Mouse (Mus musculus) midbrain, embryonic 11.5 days (tissue): ENCODE measurements around the gene Nbeal2. TPM values are rescaled to one million over a fixed set of nuclear protein-coding genes. Genes with fewer than 3 reads are reported as not detected.
A peak's percentile ranks its signal among the peaks of the same experiment; 100 is the strongest.

Experiments
- ATAC-seq: fragments of 200-750 bp; cut with Nextera tagmentation; 2 replicates; pipeline ENCODE4 v1.8.0; 2017; ENCODE audit warnings: moderate TSS enrichment, moderate library complexity; ENCODE audit not compliant: low FRiP score
- DNase-seq: peaks from one replicate; pipeline ENCODE4 v3.0.0; 2015; ENCODE audit warnings: low spot score; ENCODE audit errors: missing footprints
- H3K27ac ChIP-seq: fragments of 300-500 bp; sonication (generic); 2 replicates; pipeline ENCODE4 v1.5.1; 2014; ENCODE audit warnings: low read depth, low read length
- H3K27me3 ChIP-seq: fragments of 300-500 bp; sonication (generic); 2 replicates; pipeline ENCODE4 v1.6.1; 2014; ENCODE audit warnings: mild to moderate bottlenecking, low read length, moderate library complexity, mixed read lengths; ENCODE audit not compliant: control insufficient read depth, insufficient read depth
- H3K36me3 ChIP-seq: fragments of 300-500 bp; sonication (generic); 2 replicates; pipeline ENCODE4 v1.6.1; 2014; ENCODE audit warnings: mild to moderate bottlenecking, low read length, moderate library complexity, mixed read lengths; ENCODE audit not compliant: control insufficient read depth, insufficient read depth
- H3K4me1 ChIP-seq: fragments of 300-500 bp; sonication (generic); 2 replicates; pipeline ENCODE4 v1.6.1; 2014; ENCODE audit warnings: low read length; ENCODE audit not compliant: control insufficient read depth, insufficient read depth
- H3K4me2 ChIP-seq: fragments of 300-500 bp; sonication (generic); 2 replicates; pipeline ENCODE4 v1.6.1; 2014; ENCODE audit warnings: mild to moderate bottlenecking, moderate library complexity
- H3K4me3 ChIP-seq: fragments of 300-500 bp; sonication (generic); 2 replicates; pipeline ENCODE4 v1.5.1; 2014; ENCODE audit warnings: low read depth, low read length
- H3K9ac ChIP-seq: fragments of 300-500 bp; sonication (generic); 2 replicates; pipeline ENCODE4 v1.6.1; 2014; ENCODE audit warnings: low read length
- H3K9me3 ChIP-seq: fragments of 300-500 bp; sonication (generic); 2 replicates; pipeline ENCODE4 v1.6.1; 2016; ENCODE audit warnings: low read length; ENCODE audit not compliant: control insufficient read depth
- WGBS: fragments of 180-500 bp; shearing (Covaris S2); extraction: QIAGEN DNeasy Blood & Tissue Kit; methylation state at CpG from one replicate; pipeline ENCODE4 v1.1.7; 2014; 5-methylcytosine and 5-hydroxymethylcytosine counted together
- polyA plus RNA-seq: library from polyadenylated mRNA; unstranded; fragments of >200 nt; fragmentation: Nextera tagmentation; extraction: Ambion mirVana; gene quantifications from 2 replicates; pipeline ENCODE4 v1.2.1, GENCODE M21; 2014

The Nbeal2 gene
- 1.1 and 1.6 TPM in 2 replicates for polyA plus RNA-seq

- peak within 1 kb of the TSS; percentile 71 for H3K9ac ChIP-seq
- peak within 1 kb of the TSS; percentile 65 for H3K4me3 ChIP-seq
- H3K36me3 ChIP-seq: no peaks in the 10 kb centered on the region
- peaks cover 38% of the 10 kb centered on the region for H3K4me1 ChIP-seq
- DNase-seq (peak; percentile 97), ATAC-seq (peak; percentile 84)
- no peak within 1 kb of the TSS for H3K27ac ChIP-seq
- H3K9me3 ChIP-seq: no peaks in the 10 kb centered on the region
- peak within 1 kb of the TSS; percentile 98 for H3K4me2 ChIP-seq
- WGBS: 1% methylated on average over 58 of the region's 75 CpGs
- peaks cover 9% of the 10 kb centered on the region for H3K27me3 ChIP-seq
Observed at GRCm38 (mm10) chr9:110653655-110654461, at the start of gene Nbeal2. Gene Nbeal2 (minus strand): TSS chr9:110654161.

GRCm38 (mm10) chr9:110702848-110703247 lies 48.9 kb upstream of the Nbeal2 start:
- no peak overlapping the region for H3K4me3 ChIP-seq
- H3K9ac ChIP-seq: no peak overlapping the region
- no peak overlapping the region for H3K27ac ChIP-seq
- no peak for ATAC-seq
- no peaks in the 10 kb centered on the region for H3K27me3 ChIP-seq
- no peak for DNase-seq
- 100% methylated on average over 1 of the region's 1 CpGs for WGBS
- no peaks in the 10 kb centered on the region for H3K9me3 ChIP-seq
- no peaks in the 10 kb centered on the region for H3K36me3 ChIP-seq
- no peak overlapping the region for H3K4me2 ChIP-seq
- no peaks in the 10 kb centered on the region for H3K4me1 ChIP-seq

DNA sequence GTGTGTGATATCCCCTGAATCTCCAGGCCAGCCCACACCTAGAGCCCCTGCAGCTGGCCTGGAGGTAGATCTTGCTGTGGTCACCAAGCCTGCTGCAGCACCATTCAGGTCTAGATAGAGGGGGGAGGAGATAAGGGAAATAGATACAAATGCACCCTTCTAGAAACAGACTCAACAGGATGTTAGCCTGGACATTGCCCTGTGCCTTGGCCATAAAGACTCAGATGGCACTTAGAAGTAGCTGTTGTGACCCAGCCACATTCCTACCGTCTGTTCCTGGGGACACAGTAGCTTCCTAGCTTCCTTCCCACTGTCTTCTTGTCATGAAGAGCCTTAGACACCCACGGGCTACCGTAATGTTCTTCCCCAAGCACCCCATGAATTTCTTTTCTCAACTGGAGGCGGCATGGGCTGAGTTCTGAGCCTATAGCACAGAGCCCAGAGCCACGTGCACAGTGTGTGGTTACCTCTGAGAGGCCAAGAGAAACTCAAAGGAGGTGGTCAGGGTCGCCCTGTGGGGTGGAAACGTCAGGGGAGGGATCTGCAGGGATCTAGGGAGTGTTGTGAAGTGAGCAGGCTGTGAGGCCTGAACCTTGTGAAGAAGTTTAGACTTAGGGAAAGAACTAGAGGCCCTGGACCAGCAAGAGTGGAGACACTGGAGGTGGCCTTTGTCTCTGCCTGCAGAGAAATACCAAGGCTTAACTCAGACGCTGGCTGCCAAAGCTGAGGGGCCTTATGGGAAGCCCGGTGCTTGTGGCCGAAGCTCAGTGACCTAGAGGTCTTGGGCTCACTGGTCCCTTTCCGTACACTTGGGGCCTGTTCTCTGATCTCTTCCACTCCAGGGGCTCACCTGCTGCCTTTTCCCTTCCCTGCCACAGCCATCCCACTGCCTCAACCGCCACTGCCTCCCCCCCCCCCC lies 47.4 kb upstream of the Nbeal2 start:
- Histone ChIP-seq H3K4me3 (no peak overlapping the region), H3K9ac (no peak overlapping the region), H3K27ac (no peak overlapping the region), H3K9me3 (no peaks in the 10 kb centered on the region), H3K27me3 (no peaks in the 10 kb centered on the region), H3K4me2 (no peak overlapping the region), H3K4me1 (no peaks in the 10 kb centered on the region), H3K36me3 (no peaks in the 10 kb centered on the region)
- DNase-seq (no peak), ATAC-seq (no peak)
- WGBS: 74% methylated on average over 11 of the region's 12 CpGs

DNA sequence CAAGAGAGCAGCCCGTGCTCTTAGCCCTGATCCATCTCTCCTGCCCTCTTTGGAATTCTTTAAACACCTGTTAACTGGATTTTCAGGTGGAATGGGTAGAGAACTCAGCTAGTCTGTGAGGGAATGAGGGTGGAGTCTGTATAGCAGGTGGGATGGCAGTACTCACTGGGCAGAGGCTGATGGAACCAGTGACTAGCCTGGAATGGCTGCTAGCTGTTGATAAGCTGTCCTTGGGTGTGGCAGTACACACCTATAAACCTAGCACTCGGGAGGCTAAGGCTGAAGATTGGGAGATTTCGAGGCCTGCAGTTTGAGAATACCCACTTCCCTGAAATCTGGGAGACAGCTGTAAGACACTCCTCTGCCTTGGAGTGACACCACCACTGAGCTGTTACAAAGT lies 45.6 kb upstream of the Nbeal2 start:
- 84% methylated on average over 3 of the region's 3 CpGs for WGBS
- no peak for ATAC-seq
- Histone ChIP-seq H3K4me1 (no peaks in the 10 kb centered on the region), H3K27ac (no peak overlapping the region), H3K4me3 (no peak overlapping the region), H3K4me2 (no peak overlapping the region), H3K27me3 (no peaks in the 10 kb centered on the region), H3K9ac (no peak overlapping the region), H3K36me3 (no peaks in the 10 kb centered on the region), H3K9me3 (no peaks in the 10 kb centered on the region)
- no peak for DNase-seq

- 96% methylated on average over 3 of the region's 3 CpGs for WGBS
- Histone ChIP-seq H3K9me3 (no peaks in the 10 kb centered on the region), H3K36me3 (no peaks in the 10 kb centered on the region), H3K27ac (no peak overlapping the region), H3K4me2 (no peak overlapping the region), H3K27me3 (no peaks in the 10 kb centered on the region), H3K4me1 (no peaks in the 10 kb centered on the region), H3K4me3 (no peak overlapping the region), H3K9ac (no peak overlapping the region)
- ATAC-seq (no peak), DNase-seq (no peak)
Observed at GRCm38 (mm10) chr9:110697465-110697864, 43.5 kb upstream of the Nbeal2 start.

- no peak for ATAC-seq
Observed at GRCm38 (mm10) chr9:110696427-110696826, 42.5 kb upstream of the Nbeal2 start.

DNA sequence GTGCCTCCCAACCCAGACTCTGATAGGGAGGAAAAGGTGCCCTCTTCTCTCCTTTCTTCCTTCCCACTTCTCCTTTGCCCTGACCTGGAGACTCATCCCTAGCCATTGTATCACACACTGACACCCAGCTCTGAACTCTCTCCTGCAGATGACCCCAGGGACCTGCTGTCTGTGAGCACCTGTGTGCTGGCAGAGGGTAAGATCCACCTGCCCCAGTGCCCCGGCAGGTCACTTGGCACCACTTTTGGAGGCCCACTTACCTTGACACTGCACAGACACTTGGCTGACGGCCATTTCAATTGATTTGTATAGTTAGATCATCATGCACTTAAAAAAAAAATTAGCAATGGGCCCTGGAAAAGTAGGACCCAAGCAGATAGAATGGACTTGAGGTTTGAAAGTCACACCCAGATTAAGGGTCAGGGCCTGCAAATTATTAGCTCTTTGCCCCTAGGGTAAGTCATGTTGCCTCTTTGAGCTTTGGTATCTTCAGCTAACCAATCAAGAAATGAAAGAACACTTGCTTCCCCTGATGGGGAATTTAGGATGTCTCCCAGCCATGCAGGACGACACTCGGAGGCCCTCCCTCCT lies 41.3 kb upstream of the Nbeal2 start:
- H3K27me3 ChIP-seq: no peaks in the 10 kb centered on the region
- ATAC-seq (no peak), DNase-seq (no peak)
- no peak overlapping the region for H3K27ac ChIP-seq
- no peaks in the 10 kb centered on the region for H3K9me3 ChIP-seq
- no peak overlapping the region for H3K9ac ChIP-seq
- no peak overlapping the region for H3K4me2 ChIP-seq
- no peaks in the 10 kb centered on the region for H3K4me1 ChIP-seq
- H3K4me3 ChIP-seq: no peak overlapping the region
- WGBS: 88% methylated on average over 4 of the region's 4 CpGs
- no peaks in the 10 kb centered on the region for H3K36me3 ChIP-seq

More at GRCm38 (mm10) chr9:110696427-110696826, 42.5 kb upstream of the Nbeal2 start:
- Histone ChIP-seq H3K27ac (no peak overlapping the region), H3K4me3 (no peak overlapping the region), H3K27me3 (no peaks in the 10 kb centered on the region), H3K4me1 (no peaks in the 10 kb centered on the region), H3K36me3 (no peaks in the 10 kb centered on the region), H3K9ac (no peak overlapping the region), H3K4me2 (no peak overlapping the region), H3K9me3 (no peaks in the 10 kb centered on the region)
- no peak for DNase-seq
- WGBS: 89% methylated on average over 5 of the region's 5 CpGs

DNA sequence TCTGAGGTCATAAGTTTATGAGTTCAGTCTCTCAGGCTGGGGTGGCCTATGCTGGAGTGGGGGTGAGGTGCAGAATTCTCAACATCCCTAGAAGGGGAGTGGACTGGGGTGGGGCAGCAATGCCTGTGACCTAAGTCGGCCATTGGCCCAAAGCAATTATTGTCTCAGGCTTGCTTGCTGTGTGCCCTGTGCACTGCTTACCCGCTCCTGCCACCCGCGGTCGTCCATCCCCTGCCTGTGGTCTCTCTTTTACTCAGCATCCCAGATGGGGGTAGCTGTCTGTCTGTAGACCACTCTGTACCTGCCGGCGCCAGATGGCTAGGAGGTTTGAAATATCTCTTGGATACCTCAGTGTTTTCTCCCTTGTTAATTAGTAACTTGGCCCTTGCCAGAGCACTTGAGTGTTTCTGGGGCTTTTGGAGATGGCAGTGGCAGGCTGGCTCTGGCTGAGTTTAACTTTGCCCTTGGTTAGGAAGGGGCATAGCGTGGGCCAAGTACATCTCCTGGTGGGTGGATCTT lies 35.4 kb upstream of the Nbeal2 start:
- ATAC-seq: no peak
- 93% methylated on average over 8 of the region's 8 CpGs for WGBS
- Histone ChIP-seq H3K27ac (no peak overlapping the region), H3K4me1 (no peaks in the 10 kb centered on the region), H3K4me3 (no peak overlapping the region), H3K27me3 (no peaks in the 10 kb centered on the region), H3K9ac (no peak overlapping the region), H3K4me2 (no peak overlapping the region), H3K36me3 (no peaks in the 10 kb centered on the region), H3K9me3 (no peaks in the 10 kb centered on the region)
- no peak for DNase-seq
